Mouse (Mus musculus) lung, embryonic 16.5 days (tissue): ENCODE data around the gene Coa5. TPM values are rescaled to one million over a fixed set of nuclear protein-coding genes. Genes with fewer than 3 reads are reported as not detected.

Experiments used
- ATAC-seq: fragments of 200-750 bp; cut with Nextera tagmentation; 2 replicates; pipeline ENCODE4 v1.8.0; 2017; ENCODE audit warnings: low read depth, mild to moderate bottlenecking, moderate library complexity
- H3K27ac ChIP-seq: fragments of 300-500 bp; sonication (generic); 2 replicates; pipeline ENCODE4 v1.5.1; 2014; ENCODE audit warnings: mild to moderate bottlenecking, control low read depth, low read length
- H3K27me3 ChIP-seq: fragments of 300-500 bp; sonication (generic); 2 replicates; pipeline ENCODE4 v1.6.1; 2014; ENCODE audit warnings: low read depth, low read length, mixed read lengths; ENCODE audit not compliant: control insufficient read depth, insufficient read depth
- H3K36me3 ChIP-seq: fragments of 300-500 bp; sonication (generic); 2 replicates; pipeline ENCODE4 v1.6.1; 2014; ENCODE audit warnings: low read length; ENCODE audit not compliant: control insufficient read depth, insufficient read depth
- H3K4me1 ChIP-seq: fragments of 300-500 bp; sonication (generic); replicated peaks from 2 replicates; pipeline ENCODE4 v1.6.1; 2014; ENCODE audit warnings: low read length, mixed read lengths; ENCODE audit not compliant: control insufficient read depth, insufficient read depth
- H3K4me2 ChIP-seq: fragments of 300-500 bp; sonication (generic); 2 replicates; pipeline ENCODE4 v1.6.1; 2014; ENCODE audit warnings: low read depth, low read length, control low read depth
- H3K4me3 ChIP-seq: fragments of 300-500 bp; sonication (generic); 2 replicates; pipeline ENCODE4 v1.5.1; 2014; ENCODE audit warnings: mild to moderate bottlenecking, low read length, control low read depth
- H3K9ac ChIP-seq: fragments of 300-500 bp; sonication (generic); 2 replicates; pipeline ENCODE4 v1.6.1; 2014; ENCODE audit warnings: low read length, control low read depth
- H3K9me3 ChIP-seq: fragments of 300-500 bp; sonication (generic); 2 replicates; pipeline ENCODE4 v1.6.1; 2016; ENCODE audit warnings: low read length; ENCODE audit not compliant: control insufficient read depth
- WGBS: fragments of 180-500 bp; shearing (Covaris S2); extraction: QIAGEN DNeasy Blood & Tissue Kit; methylation state at CpG from one replicate; pipeline ENCODE4 v1.1.7; 2014; 5-methylcytosine and 5-hydroxymethylcytosine counted together
- polyA plus RNA-seq: library from polyadenylated mRNA; unstranded; fragments of >200 nt; fragmentation: Nextera tagmentation; extraction: Ambion mirVana; gene quantifications from 2 replicates; pipeline ENCODE4 v1.2.1, GENCODE M21; 2015

The Coa5 gene
- polyA plus RNA-seq, 1 experiment from 2014 or later: 43.2 TPM

DNA sequence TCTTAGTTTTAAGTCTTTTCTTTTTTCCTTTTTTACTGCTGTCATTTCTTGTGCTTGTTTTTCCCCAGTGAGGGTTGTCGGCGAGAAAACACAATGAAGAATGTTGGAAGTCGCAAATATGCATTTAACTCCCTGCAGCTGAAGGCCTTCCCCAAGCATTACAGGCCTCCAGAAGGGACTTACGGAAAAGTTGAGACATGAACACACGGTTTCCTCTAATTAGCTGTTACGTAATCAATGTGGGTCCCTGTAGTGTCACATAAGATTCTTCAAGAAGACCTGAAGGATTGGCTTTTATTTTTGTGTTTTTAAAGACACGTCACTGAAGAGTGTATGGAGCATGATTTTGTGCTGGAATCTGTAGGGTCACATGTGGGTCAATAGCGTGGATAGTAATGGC is 21.8 kb downstream of the Coa5 start:
- Histone ChIP-seq H3K4me3 (no peak overlapping the region), H3K36me3 (no peaks in the 10 kb centered on the region), H3K4me1 (no peaks in the 10 kb centered on the region), H3K9me3 (no peaks in the 10 kb centered on the region), H3K9ac (no peak overlapping the region), H3K4me2 (no peak overlapping the region), H3K27me3 (no peaks in the 10 kb centered on the region), H3K27ac (no peak overlapping the region)
- whole genome bisulfite sequencing: 70% methylated on average over 8 of the region's 8 CpGs
- no peak for ATAC-seq

DNA sequence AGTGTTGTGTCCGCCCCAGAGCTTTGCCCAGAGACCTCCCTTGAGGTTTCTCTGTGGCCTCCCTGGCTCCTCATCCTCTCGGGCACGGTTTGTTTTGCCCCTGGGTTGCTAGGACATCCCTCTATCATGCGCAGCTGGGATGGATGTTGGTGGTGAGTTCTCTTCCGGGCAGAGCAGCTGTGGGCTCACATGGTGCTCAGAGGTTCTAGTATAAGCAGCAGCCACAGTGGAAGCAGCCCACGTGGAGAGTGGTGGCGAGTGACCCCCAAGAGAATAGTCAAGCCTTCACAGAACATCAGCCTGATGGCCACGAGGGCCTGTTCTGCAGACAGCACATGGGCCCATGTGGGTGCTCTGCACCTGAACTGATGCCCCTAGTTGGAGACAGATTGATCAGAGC is 22.7 kb downstream of the Coa5 start:
- 86% methylated on average over 8 of the region's 8 CpGs for whole genome bisulfite sequencing
- Histone ChIP-seq H3K4me2 (no peak overlapping the region), H3K4me1 (no peaks in the 10 kb centered on the region), H3K27ac (no peak overlapping the region), H3K36me3 (no peaks in the 10 kb centered on the region), H3K27me3 (no peaks in the 10 kb centered on the region), H3K9me3 (no peaks in the 10 kb centered on the region), H3K9ac (no peak overlapping the region), H3K4me3 (no peak overlapping the region)
- ATAC-seq: no peak

GRCm38 (mm10) chr1:37405137-37405536 is 24.8 kb downstream of the Coa5 start:
- H3K9me3 ChIP-seq: no peaks in the 10 kb centered on the region
- WGBS: 84% methylated on average over 2 of the region's 2 CpGs

GRCm38 (mm10) chr1:37401687-37402086 is 28.2 kb downstream of the Coa5 start:
- Histone ChIP-seq H3K27ac (no peak overlapping the region), H3K4me2 (no peak overlapping the region), H3K27me3 (no peaks in the 10 kb centered on the region), H3K9me3 (no peaks in the 10 kb centered on the region), H3K9ac (no peak overlapping the region), H3K4me3 (no peak overlapping the region), H3K4me1 (no peaks in the 10 kb centered on the region), H3K36me3 (no peaks in the 10 kb centered on the region)
- ATAC-seq: no peak
- WGBS: 59% methylated on average over 4 of the region's 4 CpGs

More at GRCm38 (mm10) chr1:37405137-37405536, 24.8 kb downstream of the Coa5 start:
- Histone ChIP-seq H3K4me2 (no peak overlapping the region), H3K27me3 (no peaks in the 10 kb centered on the region), H3K36me3 (no peaks in the 10 kb centered on the region), H3K4me3 (no peak overlapping the region), H3K9ac (no peak overlapping the region), H3K4me1 (no peaks in the 10 kb centered on the region), H3K27ac (no peak overlapping the region)
- no peak for ATAC-seq

- Histone ChIP-seq H3K4me2 (no peak overlapping the region), H3K4me1 (no peaks in the 10 kb centered on the region), H3K9ac (no peak overlapping the region), H3K9me3 (no peaks in the 10 kb centered on the region), H3K4me3 (no peak overlapping the region), H3K27ac (no peak overlapping the region), H3K36me3 (0 out of 2 replicates have a peak, but pooled peaks cover 3% of the 10 kb centered on the region), H3K27me3 (no peaks in the 10 kb centered on the region)
- 53% methylated on average over 8 of the region's 8 CpGs for WGBS
- no peak for ATAC-seq
Observed at GRCm38 (mm10) chr1:37399734-37400133, 30.2 kb downstream of the Coa5 start.

GRCm38 (mm10) chr1:37398961-37399360 is 30.9 kb downstream of the Coa5 start:
- ATAC-seq: peak; percentile 51; the same call in 1 of the 2 replicates
- H3K27ac ChIP-seq: no peak overlapping the region
- H3K4me2 ChIP-seq: no peak overlapping the region
- no peaks in the 10 kb centered on the region for H3K27me3 ChIP-seq
- WGBS: 13% methylated on average over 3 of the region's 3 CpGs
- H3K36me3 ChIP-seq: 0 out of 2 replicates have a peak, but pooled peaks cover 3% of the 10 kb centered on the region
- no peaks in the 10 kb centered on the region for H3K9me3 ChIP-seq
- H3K4me1 ChIP-seq: no peaks in the 10 kb centered on the region
- H3K4me3 ChIP-seq: no peak overlapping the region
- H3K9ac ChIP-seq: no peak overlapping the region

DNA sequence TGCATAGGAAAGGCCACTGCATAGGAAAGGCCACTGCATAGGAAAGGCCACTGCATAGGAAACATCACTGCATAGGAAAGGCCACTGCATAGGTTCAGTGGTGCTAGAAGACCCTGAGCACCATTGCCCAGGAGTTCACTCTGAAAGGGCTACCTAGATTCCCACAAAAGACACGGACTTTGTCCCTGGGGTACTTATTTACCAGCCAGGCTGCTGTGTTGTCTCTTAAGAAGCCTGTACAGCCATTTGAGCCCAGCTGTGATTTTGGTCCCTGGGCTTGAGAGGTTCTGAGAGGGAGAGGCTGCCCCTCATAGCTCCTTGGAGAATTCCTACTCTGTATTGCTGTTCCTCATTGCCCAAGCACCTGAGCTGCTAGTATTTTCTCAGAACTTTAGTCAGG is 33.4 kb downstream of the Coa5 start:
- Histone ChIP-seq H3K4me2 (no peak overlapping the region), H3K9me3 (no peaks in the 10 kb centered on the region), H3K4me1 (no peaks in the 10 kb centered on the region), H3K27ac (no peak overlapping the region), H3K4me3 (no peak overlapping the region), H3K9ac (no peak overlapping the region), H3K27me3 (no peaks in the 10 kb centered on the region), H3K36me3 (0 out of 2 replicates have a peak, but pooled peaks cover 3% of the 10 kb centered on the region)
- WGBS: 67% methylated on average over 1 of the region's 1 CpGs
- no peak for ATAC-seq

DNA sequence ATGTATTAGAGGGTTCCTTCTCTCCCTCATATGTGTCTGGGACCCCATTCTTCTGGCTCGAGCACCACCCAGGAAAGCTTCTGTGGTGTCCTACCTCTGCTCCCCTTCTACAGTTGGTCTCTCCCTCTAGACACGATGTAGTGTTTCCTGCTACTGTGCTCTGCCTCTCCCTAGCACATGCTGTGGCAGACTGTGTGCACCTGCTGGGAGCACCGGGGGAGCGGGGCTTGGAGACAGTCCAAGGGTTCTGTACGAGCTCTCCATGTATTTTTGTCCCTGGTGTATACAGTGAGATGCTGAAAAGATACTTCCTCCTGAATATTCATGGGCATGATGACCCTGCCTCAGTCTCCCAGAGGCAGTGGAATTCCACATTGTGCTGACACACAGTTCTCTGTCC is 36.7 kb downstream of the Coa5 start:
- no peak for ATAC-seq
- no peak overlapping the region for H3K9ac ChIP-seq

DNA sequence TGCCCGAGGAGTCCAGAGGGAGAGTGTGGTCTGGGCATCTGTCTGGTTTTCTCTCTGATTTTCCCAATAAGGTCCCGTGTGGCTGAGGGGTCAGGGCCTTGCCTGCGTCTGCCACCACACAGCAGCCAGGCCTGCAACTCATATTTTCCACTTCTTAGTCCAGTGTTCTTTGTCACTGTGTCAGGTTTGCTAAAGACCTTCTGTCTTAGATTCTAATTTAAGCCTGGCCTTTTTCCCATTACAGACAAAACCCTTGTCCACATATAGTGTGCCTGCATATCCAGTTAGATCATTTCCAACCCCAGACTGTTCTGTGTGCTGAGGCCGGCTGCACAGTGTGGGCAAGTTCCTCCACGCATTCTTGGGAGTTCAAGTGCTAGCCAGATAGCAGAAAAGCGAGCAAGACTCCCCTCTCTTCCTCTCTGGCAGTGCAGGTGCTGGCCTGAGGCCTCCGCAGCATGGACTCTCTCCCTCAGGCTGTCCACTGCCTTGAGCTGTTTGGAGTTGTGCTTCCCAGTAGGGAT is 43.4 kb downstream of the Coa5 start:
- Histone ChIP-seq H3K9ac (no peak overlapping the region), H3K4me3 (no peak overlapping the region), H3K27me3 (no peaks in the 10 kb centered on the region), H3K27ac (no peak overlapping the region), H3K4me2 (no peak overlapping the region), H3K9me3 (no peaks in the 10 kb centered on the region), H3K36me3 (no peaks in the 10 kb centered on the region), H3K4me1 (no peaks in the 10 kb centered on the region)
- 62% methylated on average over 7 of the region's 7 CpGs for WGBS
- ATAC-seq: no peak

More for the DNA sequence above, 36.7 kb downstream of the Coa5 start:
- H3K36me3 ChIP-seq: 0 out of 2 replicates have a peak, but pooled peaks cover 3% of the 10 kb centered on the region
- H3K4me1 ChIP-seq: no peaks in the 10 kb centered on the region
- H3K27ac ChIP-seq: no peak overlapping the region
- 71% methylated on average over 5 of the region's 5 CpGs for WGBS
- no peak overlapping the region for H3K4me2 ChIP-seq
- H3K9me3 ChIP-seq: no peaks in the 10 kb centered on the region
- H3K27me3 ChIP-seq: no peaks in the 10 kb centered on the region
- no peak overlapping the region for H3K4me3 ChIP-seq

- Histone ChIP-seq H3K27me3 (no peaks in the 10 kb centered on the region), H3K27ac (no peak overlapping the region), H3K4me2 (no peak overlapping the region), H3K9me3 (no peaks in the 10 kb centered on the region), H3K4me1 (no peaks in the 10 kb centered on the region), H3K9ac (no peak overlapping the region), H3K36me3 (no peaks in the 10 kb centered on the region), H3K4me3 (no peak overlapping the region)
- ATAC-seq: no peak
- 79% methylated on average over 3 of the region's 3 CpGs for WGBS
Observed at GRCm38 (mm10) chr1:37384304-37384703, 45.6 kb downstream of the Coa5 start.
